Comparison of ENCODE assay signal across 11 mouse cellular contexts in the genomic region with DNA sequence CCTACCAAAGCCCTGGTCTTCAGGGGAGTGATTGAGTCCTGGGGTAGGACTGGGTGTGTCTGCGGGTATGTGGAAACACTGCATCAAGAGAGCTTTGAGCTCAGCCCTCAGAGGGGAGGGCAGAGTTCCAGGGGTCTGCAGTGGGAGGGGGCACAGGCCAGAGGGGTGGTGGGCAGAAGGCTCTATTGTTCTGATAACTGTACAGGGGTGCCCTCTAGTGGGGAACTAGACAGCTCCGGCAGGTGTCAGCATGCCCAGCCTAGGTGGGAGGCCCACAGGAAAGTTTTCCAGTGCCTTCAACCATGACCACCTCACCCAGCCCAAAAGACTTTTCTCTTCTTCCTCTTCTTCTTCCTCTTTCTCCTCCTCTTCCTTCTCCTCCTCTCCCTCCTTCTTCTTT. TPM values are rescaled to one million over a fixed set of nuclear protein-coding genes. Genes with fewer than 3 reads are reported as not detected.
DNase-seq lines count a peak whose midpoint lies in the region; ATAC-seq and TF ChIP-seq lines count a peak whose summit lies in the region.
"Had no signal": no experiment of that assay in that cellular context is flagged by ENCODE, and none has a peak within 500 bp of the region (broad histone marks: within the 10 kb centered on the region; RNA-seq: fewer than 3 reads in every experiment).

No protein-coding gene starts in this region.

- ATAC-seq in megakaryocyte, adult 5-6 weeks (ENCODE audit: poor library complexity, severe bottlenecking), result peak; percentile 26; the same call in 1 of the 2 replicates

- TF ChIP-seq POLR2A in MEL (IDR thresholded peaks at IDR 0.05; ENCODE audit: control insufficient read depth in 1 of 2, insufficient read depth in 1 of 2, low read depth in 1 of 2, low read length in 2 of 2, poor library complexity in 1 of 2), result no peak

- peak in 2 of 3 experiments; percentile 66 to 75; a peak in 4 of 6 replicates for TF ChIP-seq CTCF in MEL (IDR thresholded peaks at IDR 0.05 in 2 of 3, conservative IDR thresholded peaks at IDR 0.05 in 1 of 3; ENCODE audit: control insufficient read depth in 1 of 3, insufficient read depth in 1 of 3, low read depth in 2 of 3, low read length in 3 of 3, poor library complexity in 1 of 3, severe bottlenecking in 1 of 3)

- TF ChIP-seq EP300 in MEL (IDR thresholded peaks at IDR 0.05; ENCODE audit: low read depth in 1 of 2, low read length in 2 of 2), result no peak

- H3K27ac ChIP-seq in MEL (ENCODE audit: control insufficient read depth, low read depth, low read length), result no peak overlapping the region
- H3K27ac ChIP-seq: heart, embryonic 10.5 days had no signal

- H3K36me3 ChIP-seq in MEL (ENCODE audit: control insufficient read depth in 1 of 2, insufficient read depth in 2 of 2, low read length in 2 of 2), result peaks cover 0 to 2% of the 10 kb centered on the region in 2 experiments; a peak in 1 of 4 replicates

- H3K9me3 ChIP-seq in MEL (replicated peaks; ENCODE audit: insufficient read depth, low read length), result no peaks in the 10 kb centered on the region
- H3K9me3 ChIP-seq: heart, embryonic 10.5 days had no signal

- H3K4me1 ChIP-seq in MEL (ENCODE audit: control insufficient read depth in 1 of 2, insufficient read depth in 2 of 2, low read length in 2 of 2), result no peaks in the 10 kb centered on the region
- H3K4me1 ChIP-seq: heart, embryonic 10.5 days had no signal

- no peak overlapping the region for H3K9ac ChIP-seq in MEL (ENCODE audit: control insufficient read depth, low read depth, low read length, poor library complexity, severe bottlenecking)

- H3K79me2 ChIP-seq in MEL (ENCODE audit: control insufficient read depth, insufficient read depth, low read length, poor library complexity), result no peaks in the 10 kb centered on the region

- TF ChIP-seq RAD21 in MEL (IDR thresholded peaks at IDR 0.05; ENCODE audit: low read depth, low read length), result peak; percentile 52

- H3K4me3 ChIP-seq in MEL (ENCODE audit: control insufficient read depth in 1 of 2, insufficient read depth in 1 of 2, low read depth in 2 of 2, low read length in 2 of 2), result no peak overlapping the region
- H3K4me3 ChIP-seq: heart, embryonic 10.5 days; myocyte had no signal

- peak; percentile 59 for DNase-seq in kidney, postnatal 10 days
- no peak for DNase-seq in kidney, adult 11 months
- peak; percentile 41 for DNase-seq in MEL (ENCODE audit: low read depth, low spot score)
- DNase-seq in embryo, embryonic 10.5 days (ENCODE audit: low spot score), result peak; percentile 46
- DNase-seq in ovary, adult 18-20 months (ENCODE audit: low spot score), result no peak
- no peak for DNase-seq in right cerebral cortex, postnatal 10 days (ENCODE audit: low spot score in 2 of 2)
- DNase-seq in adrenal gland, postnatal 4 days (ENCODE audit: low spot score in 2 of 2), result no peak

- no peaks in the 10 kb centered on the region for H3K27me3 ChIP-seq in MEL (ENCODE audit: control insufficient read depth in 1 of 2, insufficient read depth in 2 of 2, low read length in 2 of 2)

TF ChIP-seq in MEL, 35 proteins besides CTCF, POLR2A, EP300 and RAD21:
- TF ChIP-seq ZC3H11A (IDR thresholded peaks at IDR 0.05; ENCODE audit: low read depth, low read length), result peak; percentile 29
- TF ChIP-seq UBTF (IDR thresholded peaks at IDR 0.05; ENCODE audit: borderline replicate concordance, insufficient read depth, low read depth, low read length), result no peak
- TF ChIP-seq SMC3 (IDR thresholded peaks at IDR 0.05; ENCODE audit: low read depth, low read length), result peak; percentile 51
- TF ChIP-seq TCF12 (IDR thresholded peaks at IDR 0.05; ENCODE audit: low read depth, low read length), result no peak

RNA-seq across cellular contexts. Expression of a gene that starts 16.1 kb away (rescaled TPM):
- 57.8 and 65.9 TPM in 2 replicates for total RNA-seq in MEL (2012; rRNA removed)
- 100 to 1,000 TPM in 1 of 2 experiments, not detected in 1; 105 TPM for polyA plus RNA-seq in MEL (2012; ENCODE audit: insufficient read depth in 1 of 2, insufficient read length in 2 of 2, low read depth in 1 of 2, low replicate concordance in 2 of 2, missing spikeins in 1 of 2)
- 19.3 and 27.1 TPM in 2 replicates for total RNA-seq in megakaryocyte, adult 5-6 weeks (2015)
- 24.0 and 34.8 TPM in 2 replicates for total RNA-seq in megakaryocyte, adult 5-6 weeks (2017)
- 10 to 100 TPM; 88.2 to 90.2 TPM for total RNA-seq in adrenal gland, postnatal 4 days (2021)

RNA-seq across cellular contexts. Expression of a gene that starts 19.0 kb away (rescaled TPM):
- 7.9 and 10.6 TPM in 2 replicates for total RNA-seq in MEL (2012; rRNA removed)
- polyA plus RNA-seq in MEL (2012; ENCODE audit: insufficient read depth in 1 of 2, insufficient read length in 2 of 2, low read depth in 1 of 2, low replicate concordance in 2 of 2, missing spikeins in 1 of 2), result 10 to 100 TPM in 1 of 2 experiments, not detected in 1; 21.7 TPM
- 9.8 and 10.1 TPM in 2 replicates for total RNA-seq in megakaryocyte, adult 5-6 weeks (2015)
- total RNA-seq in megakaryocyte, adult 5-6 weeks (2017), result 8.5 and 10.3 TPM in 2 replicates
- 10 to 100 TPM; 40.0 to 41.1 TPM for total RNA-seq in adrenal gland, postnatal 4 days (2021)

RNA-seq across cellular contexts. Expression of a gene that starts 24.8 kb away (rescaled TPM):
- total RNA-seq in MEL (2012; rRNA removed), result 10.4 and 14.7 TPM in 2 replicates
- 10 to 100 TPM in 1 of 2 experiments, not detected in 1; 15.6 TPM for polyA plus RNA-seq in MEL (2012; ENCODE audit: insufficient read depth in 1 of 2, insufficient read length in 2 of 2, low read depth in 1 of 2, low replicate concordance in 2 of 2, missing spikeins in 1 of 2)
- total RNA-seq in megakaryocyte, adult 5-6 weeks (2015), result 5.1 and 5.7 TPM in 2 replicates
- 3.5 and 6.7 TPM in 2 replicates for total RNA-seq in megakaryocyte, adult 5-6 weeks (2017)
- 10 to 100 TPM; 68.4 to 71.2 TPM for total RNA-seq in adrenal gland, postnatal 4 days (2021)

RNA-seq across cellular contexts. Expression of a gene that starts 34.2 kb away (rescaled TPM):
- total RNA-seq in MEL (2012; rRNA removed), result not detected in 2 replicates
- under 1 TPM in 1 of 2 experiments, not detected in 1; 0.19 TPM for polyA plus RNA-seq in MEL (2012; ENCODE audit: insufficient read depth in 1 of 2, insufficient read length in 2 of 2, low read depth in 1 of 2, low replicate concordance in 2 of 2, missing spikeins in 1 of 2)
- total RNA-seq in megakaryocyte, adult 5-6 weeks (2015), result not detected in 2 replicates
- not detected in 2 replicates for total RNA-seq in megakaryocyte, adult 5-6 weeks (2017)
- 10 to 100 TPM; 40.5 to 50.4 TPM for total RNA-seq in adrenal gland, postnatal 4 days (2021)
- total RNA-seq: left cerebral cortex, adult 18-20 months had no signal

RNA-seq across cellular contexts. Expression of a gene that starts 45.8 kb away (rescaled TPM):
- total RNA-seq in MEL (2012; rRNA removed), result 2.0 and 2.6 TPM in 2 replicates
- 1 to 10 TPM in 1 of 2 experiments, not detected in 1; 4.5 TPM for polyA plus RNA-seq in MEL (2012; ENCODE audit: insufficient read depth in 1 of 2, insufficient read length in 2 of 2, low read depth in 1 of 2, low replicate concordance in 2 of 2, missing spikeins in 1 of 2)
- total RNA-seq in megakaryocyte, adult 5-6 weeks (2015), result 0.56 and 0.68 TPM in 2 replicates
- 0.88 and 1.3 TPM in 2 replicates for total RNA-seq in megakaryocyte, adult 5-6 weeks (2017)
- total RNA-seq in adrenal gland, postnatal 4 days (2021), result 10 to 100 TPM; 18.4 to 20.6 TPM

Comparison
In these comparisons a context has a peak if more than half of its experiments do, and no peak if none do; other contexts are left out.
1. DNase-seq: peak in kidney, postnatal 10 days (single experiment), MEL (single experiment) and embryo, embryonic 10.5 days (single experiment); none in kidney, adult 11 months (single experiment), ovary, adult 18-20 months (single experiment), right cerebral cortex, postnatal 10 days (0 of 2) and adrenal gland, postnatal 4 days (0 of 2).